Mouse (Mus musculus) lung, adult 2 months (tissue): Measurements from ENCODE around the gene 4931409K22Rik. TPM values are rescaled to one million over a fixed set of nuclear protein-coding genes. Genes with fewer than 3 reads are reported as not detected.

ENCODE experiments used
- DNase-seq: peaks from one replicate; pipeline ENCODE4 v3.0.0; 2022
- H3K4me1 ChIP-seq: fragments of 200-500 bp; 2 replicates; pipeline ENCODE4 v1.6.1; 2011; ENCODE audit warnings: low read length; ENCODE audit not compliant: control insufficient read depth, insufficient read depth
- H3K4me3 ChIP-seq: fragments of 200-500 bp; replicated peaks from 2 replicates; pipeline ENCODE3; 2011; ENCODE audit warnings: low read depth, mild to moderate bottlenecking, control low read depth, low read length; ENCODE audit errors: extremely low read depth
- CTCF ChIP-seq: fragments of 200-500 bp; IDR thresholded peaks from 2 replicates; pipeline ENCODE4 v1.5.1; 2011; ENCODE audit warnings: mild to moderate bottlenecking, low read length, control low read depth; ENCODE audit not compliant: insufficient read depth
- POLR2A ChIP-seq: fragments of 200-500 bp; IDR thresholded peaks from 2 replicates; pipeline ENCODE4 v1.6.1; 2011; ENCODE audit warnings: low read depth, mild to moderate bottlenecking, control low read depth, low read length, borderline replicate concordance; ENCODE audit errors: extremely low read depth
- WGBS: fragments of 180-500 bp; shearing (Covaris S2); methylation state at CpG from one replicate; pipeline ENCODE4 v1.1.7; 2018; 5-methylcytosine and 5-hydroxymethylcytosine counted together
- polyA plus RNA-seq: library from polyadenylated mRNA; depleted of rRNA; stranded (reverse); fragments of >200 nt; gene quantifications from 2 replicates; pipeline ENCODE4 v1.2.3, GENCODE M21; 2012

Gene 4931409K22Rik
- polyA plus RNA-seq, 1 experiment, result not detected

DNA sequence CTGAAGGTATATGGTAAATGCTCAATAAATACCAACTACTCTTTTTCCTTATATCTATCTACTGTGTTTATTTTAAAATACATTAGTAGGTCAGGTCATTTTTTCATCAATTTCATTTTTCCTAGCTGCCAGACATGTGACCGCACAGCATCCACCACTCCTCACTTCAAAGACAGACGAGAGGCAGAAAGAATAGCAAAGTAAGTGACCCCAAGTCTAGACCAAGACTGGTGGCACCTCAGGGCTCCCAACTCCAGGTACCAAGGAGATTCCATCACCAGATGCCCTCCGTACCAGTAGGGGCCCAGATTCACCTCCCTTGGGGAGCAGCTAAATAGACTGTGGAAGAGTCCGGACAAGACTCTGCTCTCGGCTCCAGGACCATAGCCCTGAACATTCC is 37.7 kb upstream of the 4931409K22Rik start:
- Histone ChIP-seq H3K4me3 (no peak overlapping the region), H3K4me1 (peaks cover 8% of the 10 kb centered on the region; the same call in 1 of the 2 replicates)
- DNase-seq, result no peak
- TF ChIP-seq POLR2A, result no peak
- TF ChIP-seq CTCF, result no peak
- WGBS, result 96% methylated on average over 5 of the region's 5 CpGs

DNA sequence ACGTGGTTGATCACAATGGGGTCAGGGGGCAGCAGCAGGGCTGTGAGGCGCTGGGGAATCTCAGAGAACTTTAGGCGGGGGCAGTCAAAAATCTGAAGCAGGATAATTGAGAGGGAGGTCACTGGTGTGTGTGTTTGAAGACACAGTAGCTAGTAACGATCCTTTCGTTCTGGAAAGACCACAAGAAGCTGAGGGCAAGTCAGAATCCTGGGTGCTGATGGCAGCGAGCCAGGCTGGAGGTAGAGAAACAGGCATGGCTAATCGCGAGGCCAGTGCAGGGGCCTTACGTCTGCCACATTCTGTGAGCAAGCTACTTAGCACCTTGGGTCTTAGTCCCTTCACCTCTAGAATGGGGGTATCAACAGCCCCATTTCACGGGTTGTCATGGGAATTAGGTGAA is 37.3 kb upstream of the 4931409K22Rik start:
- peaks cover 8% of the 10 kb centered on the region; the same call in 1 of the 2 replicates for H3K4me1 ChIP-seq
- no peak for TF ChIP-seq POLR2A
- no peak for TF ChIP-seq CTCF
- WGBS, result 75% methylated on average over 10 of the region's 10 CpGs
- no peak for DNase-seq
- no peak overlapping the region for H3K4me3 ChIP-seq

GRCm38 (mm10) chr5:24593230-24593629 is 36.6 kb upstream of the 4931409K22Rik start:
- H3K4me1 ChIP-seq, result peaks cover 8% of the 10 kb centered on the region; the same call in 1 of the 2 replicates
- H3K4me3 ChIP-seq, result no peak overlapping the region
- WGBS, result 90% methylated on average over 10 of the region's 10 CpGs
- DNase-seq, result no peak
- TF ChIP-seq POLR2A (no peak), CTCF (no peak)

DNA sequence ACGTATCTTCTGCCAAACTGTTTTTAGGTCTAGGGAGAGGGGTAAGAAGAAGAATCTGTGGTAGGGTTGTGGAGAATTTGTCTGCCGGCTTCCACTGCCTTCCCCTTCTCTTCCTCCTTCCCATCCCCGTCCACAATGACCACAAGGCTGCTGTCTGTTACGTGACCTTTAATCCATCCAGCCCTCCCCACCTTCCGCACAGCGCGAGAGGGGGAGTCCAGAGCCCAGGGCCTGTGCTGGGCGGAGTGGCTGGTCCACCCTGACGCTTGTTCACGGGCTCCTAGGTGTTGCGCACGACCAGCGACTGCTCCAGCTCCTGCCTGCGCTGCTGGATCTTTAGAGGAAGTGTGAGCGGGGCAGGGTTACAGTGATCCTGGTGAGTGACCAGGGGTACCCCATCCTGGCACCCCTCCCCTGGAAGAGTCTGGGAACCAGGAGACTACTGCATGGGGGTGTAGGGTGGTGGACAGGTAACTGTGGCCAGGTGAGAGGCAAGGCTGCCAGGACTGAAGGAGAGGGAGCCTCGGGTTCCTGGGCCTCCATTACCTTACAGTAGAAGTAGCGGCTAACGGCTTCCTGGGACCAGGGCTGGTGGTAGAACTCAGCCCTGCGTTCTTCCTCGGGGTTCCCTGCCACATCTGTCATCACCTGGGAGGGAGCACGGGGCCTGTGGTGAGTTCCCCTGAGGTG is 36.0 kb upstream of the 4931409K22Rik start:
- no peak overlapping the region for H3K4me3 ChIP-seq
- no peak for DNase-seq
- 66% methylated on average over 21 of the region's 21 CpGs for WGBS
- H3K4me1 ChIP-seq, result peaks cover 8% of the 10 kb centered on the region
- TF ChIP-seq POLR2A, result no peak
- no peak for TF ChIP-seq CTCF

DNA sequence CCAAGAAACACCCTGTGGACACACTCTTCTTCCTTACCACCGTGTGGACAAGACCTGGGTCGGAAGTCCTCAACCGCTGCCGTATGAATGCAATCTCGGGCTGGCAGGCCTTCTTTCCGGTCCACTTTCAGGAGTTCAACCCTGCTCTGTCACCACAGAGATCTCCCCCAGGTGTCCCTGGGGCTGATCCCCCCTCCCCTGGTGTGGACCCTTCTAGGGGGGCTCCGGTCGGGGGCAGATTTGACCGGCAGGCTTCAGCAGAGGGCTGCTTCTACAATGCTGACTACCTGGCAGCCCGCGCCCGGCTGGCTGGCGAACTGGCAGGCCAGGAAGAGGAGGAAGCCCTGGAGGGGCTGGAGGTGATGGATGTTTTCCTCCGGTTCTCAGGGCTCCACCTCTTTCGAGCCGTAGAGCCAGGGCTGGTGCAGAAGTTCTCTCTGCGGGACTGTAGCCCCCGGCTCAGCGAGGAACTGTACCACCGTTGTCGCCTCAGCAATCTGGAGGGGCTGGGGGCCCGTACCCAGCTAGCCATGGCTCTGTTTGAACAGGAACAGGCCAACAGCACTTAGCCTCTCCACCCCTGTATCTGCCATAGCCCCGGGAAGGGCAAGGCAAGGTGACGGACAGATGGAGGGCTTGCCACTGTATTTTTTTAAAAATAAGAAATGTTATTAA is 35.3 kb upstream of the 4931409K22Rik start:
- 38% methylated on average over 24 of the region's 24 CpGs for WGBS
- Histone ChIP-seq H3K4me1 (peaks cover 4% of the 10 kb centered on the region; the same call in 1 of the 2 replicates), H3K4me3 (no peak overlapping the region)
- TF ChIP-seq CTCF (no peak), POLR2A (no peak)
- DNase-seq, result no peak

- Histone ChIP-seq H3K4me3 (peak overlapping the region; percentile 23), H3K4me1 (no peaks in the 10 kb centered on the region; the same call in 1 of the 2 replicates)
- TF ChIP-seq CTCF, result no peak
- no peak for DNase-seq
- WGBS, result 35% methylated on average over 23 of the region's 23 CpGs
Measured at GRCm38 (mm10) chr5:24591268-24591721, 34.7 kb upstream of the 4931409K22Rik start.

DNA sequence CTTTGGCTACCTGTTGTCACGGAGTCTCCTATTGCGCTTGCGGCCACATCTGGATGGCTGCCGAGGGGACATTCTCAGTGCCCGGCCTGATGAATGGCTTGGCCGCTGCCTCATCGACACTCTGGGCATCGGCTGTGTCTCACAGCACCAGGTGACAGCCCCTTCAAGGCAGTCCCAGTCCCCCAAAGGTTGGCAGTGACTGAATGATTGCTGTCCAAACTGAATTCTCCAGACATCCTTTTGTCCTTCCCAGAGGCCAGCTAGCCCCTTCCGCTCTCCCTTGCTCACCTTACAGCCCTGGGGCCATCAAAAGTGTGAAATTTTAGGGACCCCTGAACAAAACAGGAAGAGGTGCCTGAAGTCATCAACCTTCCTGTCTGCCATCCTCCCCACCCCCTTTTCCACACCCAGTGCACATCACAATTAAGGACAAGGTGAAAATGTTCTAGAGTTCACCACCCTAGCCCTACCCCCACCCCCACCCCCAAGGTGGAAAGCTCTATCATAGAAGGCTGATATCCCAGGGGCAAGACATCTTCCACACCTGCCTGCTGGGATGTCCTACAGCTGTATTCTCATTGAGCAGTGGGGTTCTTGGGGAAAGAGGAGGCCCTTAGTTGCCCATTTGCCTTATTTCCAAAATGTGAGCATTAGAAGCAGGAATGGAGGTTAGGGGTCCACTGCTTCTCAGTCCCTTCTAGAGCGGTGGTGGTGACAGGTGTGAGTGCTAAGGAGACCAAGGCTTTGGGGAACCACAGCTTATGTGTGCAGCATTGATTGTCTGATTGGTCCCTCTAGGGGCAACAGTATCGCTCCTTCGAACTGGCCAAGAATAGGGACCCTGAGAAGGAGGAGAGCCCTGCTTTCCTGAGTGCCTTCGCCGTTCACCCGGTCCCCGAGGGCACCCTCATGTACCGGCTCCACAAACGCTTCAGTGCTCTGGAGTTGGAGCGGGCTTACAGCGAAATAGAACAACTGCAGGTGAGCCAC is 33.2 kb upstream of the 4931409K22Rik start:
- H3K4me3 ChIP-seq, result no peak overlapping the region
- TF ChIP-seq CTCF (no peak), POLR2A (no peak)
- DNase-seq, result no peak
- WGBS, result 91% methylated on average over 20 of the region's 20 CpGs
- H3K4me1 ChIP-seq, result peaks cover 3% of the 10 kb centered on the region; the same call in 1 of the 2 replicates

DNA sequence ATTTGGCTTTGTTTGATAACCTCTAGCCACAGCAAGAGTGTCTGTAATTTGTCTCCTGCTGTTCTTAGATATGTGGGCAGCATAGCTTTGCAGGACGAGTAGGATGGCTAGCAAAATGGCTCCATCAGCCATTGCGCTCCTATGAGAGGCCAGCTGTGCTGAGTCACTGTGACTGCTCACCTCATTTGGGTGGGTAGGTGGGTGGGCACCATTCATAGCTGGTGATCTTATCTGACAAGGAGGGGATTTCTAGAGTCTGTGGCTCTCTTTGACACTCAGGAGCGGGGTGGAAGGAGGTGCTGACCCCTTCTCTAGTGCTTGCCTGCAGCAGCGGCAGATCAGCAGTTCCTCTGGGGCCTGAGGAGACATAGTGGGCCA is 30.6 kb upstream of the 4931409K22Rik start:
- peaks cover 3% of the 10 kb centered on the region; the same call in 1 of the 2 replicates for H3K4me1 ChIP-seq
- H3K4me3 ChIP-seq, result peak overlapping the region; percentile 79
- DNase-seq, result no peak
- WGBS, result 9% methylated on average over 4 of the region's 4 CpGs
- TF ChIP-seq CTCF (no peak), POLR2A (no peak)
